Mouse (Mus musculus): Measurements from ENCODE around the gene Sec14l5.

DNA sequence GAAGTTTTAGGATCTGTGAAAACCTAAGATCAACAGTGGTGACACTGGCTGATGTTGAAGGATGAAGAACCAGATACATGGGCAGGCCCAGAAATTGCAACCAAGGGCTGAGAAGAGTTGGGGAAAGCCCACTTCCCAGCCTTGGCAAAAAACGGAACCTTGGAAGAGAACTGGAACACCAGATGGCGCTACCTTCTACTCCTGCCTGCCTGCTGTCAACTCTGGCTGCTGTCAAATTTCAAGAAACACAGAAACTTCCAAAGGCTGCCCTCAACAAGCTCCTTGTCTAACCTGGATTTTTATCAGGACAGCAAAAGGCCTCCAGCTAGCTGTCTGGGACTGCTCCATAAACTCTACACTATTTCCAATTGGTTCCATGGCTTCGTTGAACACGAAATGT lies 55.8 kb downstream of the Sec14l5 start:
- TF ChIP-seq POLR2A (IDR thresholded peaks at IDR 0.05; ENCODE audit: insufficient read length, low read depth) (no peak), E2F4 (IDR thresholded peaks at IDR 0.05; ENCODE audit: insufficient read depth) (no peak), TCF3 (IDR thresholded peaks at IDR 0.05; ENCODE audit: insufficient read length, low read depth) (no peak), TCF12 (IDR thresholded peaks at IDR 0.05; ENCODE audit: insufficient read depth, poor library complexity, severe bottlenecking) (no peak), MYOG (IDR thresholded peaks at IDR 0.05; ENCODE audit: control insufficient read depth in 1 of 3, insufficient read depth in 1 of 3, insufficient read length in 2 of 3, low read depth in 2 of 3) (no peak), REST (IDR thresholded peaks at IDR 0.05; ENCODE audit: insufficient read depth, insufficient read length) (no peak), POLR2AphosphoS2 (IDR thresholded peaks at IDR 0.05; ENCODE audit: insufficient read length, low read depth) (no peak), MYOD1 (IDR thresholded peaks at IDR 0.05; ENCODE audit: control insufficient read depth in 1 of 3, insufficient read length in 2 of 3, low read depth in 2 of 3) (no peak), USF1 (IDR thresholded peaks at IDR 0.05; ENCODE audit: low read depth) (no peak), CEBPB (IDR thresholded peaks at IDR 0.05; ENCODE audit: insufficient read depth, poor library complexity, severe bottlenecking) (no peak), MAX (IDR thresholded peaks at IDR 0.05; ENCODE audit: low read depth) (no peak)

Measured in myocyte (in vitro differentiated cells).